Mouse (Mus musculus) kidney, adult 2 months (tissue): ENCODE results near the gene Pcbp2.

Experiments used
- CTCF ChIP-seq: fragments of 200-500 bp; conservative IDR thresholded peaks from 2 replicates; pipeline ENCODE4 v1.5.1; 2011; ENCODE audit warnings: low read depth, mild to moderate bottlenecking, control low read depth, low read length, moderate library complexity, mixed read lengths; ENCODE audit not compliant: insufficient read depth, insufficient read length
- POLR2A ChIP-seq: fragments of 200-500 bp; IDR thresholded peaks from one replicate; pipeline ENCODE4 v1.6.1; 2011; ENCODE audit warnings: low read depth, low read length, control low read depth

GRCm38 (mm10) chr15:102502254-102502840 lies 32.0 kb downstream of the Pcbp2 start:
- no peak for TF ChIP-seq POLR2A
- TF ChIP-seq CTCF: no peak
